Mouse (Mus musculus): Measurements from ENCODE around the gene Msgn1. TPM values are rescaled to one million over a fixed set of nuclear protein-coding genes. Genes with fewer than 3 reads are reported as not detected.

Msgn1 gene
- total RNA-seq (2014; rRNA removed; ENCODE audit: low replicate concordance) (not detected in 2 replicates), polyA plus RNA-seq (2015; fragmentation: Nextera tagmentation; extraction: Ambion mirVana) (not detected in 2 replicates)

DNA sequence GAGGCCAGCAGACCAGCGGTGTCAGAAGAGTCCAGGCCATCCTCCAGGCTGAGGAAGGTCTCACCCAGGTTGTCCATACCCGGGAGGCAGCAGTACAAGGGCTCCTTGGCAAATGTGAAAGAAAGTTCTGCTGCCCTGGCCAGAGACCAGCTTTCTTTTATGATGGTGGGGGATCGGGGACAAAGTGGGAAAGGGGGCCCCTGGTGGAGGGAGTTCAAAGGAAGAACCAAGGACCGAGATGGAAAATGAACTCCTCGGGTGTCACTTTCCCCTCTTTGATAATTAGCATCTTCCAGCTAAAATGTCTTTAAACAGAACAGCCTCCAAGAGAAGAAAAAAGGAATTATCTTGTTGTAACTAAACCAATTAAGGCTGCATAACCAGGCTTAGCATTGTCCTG is at the start of gene Msgn1:
TSS of gene Msgn1 (minus strand) at position 101 of the 400 bp plus-strand sequence.
- Histone ChIP-seq H3K4me3 (ENCODE audit: low read depth, low read length) (no peak within 1 kb of the TSS), H3K4me1 (ENCODE audit: control insufficient read depth, insufficient read depth) (no peaks in the 10 kb centered on the region; the same call in none of the 2 replicates), H3K4me2 (ENCODE audit: low read depth, low read length) (no peak within 1 kb of the TSS), H3K9me3 (replicated peaks; ENCODE audit: control insufficient read depth, low read length) (no peaks in the 10 kb centered on the region), H3K9ac (replicated peaks; ENCODE audit: low read depth, low read length) (no peak within 1 kb of the TSS), H3K27me3 (ENCODE audit: control insufficient read depth, insufficient read depth, low read length) (no peaks in the 10 kb centered on the region), H3K27ac (ENCODE audit: low read depth) (no peak within 1 kb of the TSS), H3K36me3 (replicated peaks; ENCODE audit: control insufficient read depth, insufficient read depth, low read length) (no peaks in the 10 kb centered on the region)
- ATAC-seq (ENCODE audit: insufficient read depth, low read depth) (no peak), DNase-seq (ENCODE audit: low spot score) (no peak)
- TF ChIP-seq EP300 (IDR thresholded peaks at IDR 0.05; ENCODE audit: low read depth), result no peak
- no peak for TF ChIP-seq CTCF (IDR thresholded peaks at IDR 0.05; ENCODE audit: low read depth)
- 52% methylated on average over 5 of the region's 5 CpGs for WGBS

DNA sequence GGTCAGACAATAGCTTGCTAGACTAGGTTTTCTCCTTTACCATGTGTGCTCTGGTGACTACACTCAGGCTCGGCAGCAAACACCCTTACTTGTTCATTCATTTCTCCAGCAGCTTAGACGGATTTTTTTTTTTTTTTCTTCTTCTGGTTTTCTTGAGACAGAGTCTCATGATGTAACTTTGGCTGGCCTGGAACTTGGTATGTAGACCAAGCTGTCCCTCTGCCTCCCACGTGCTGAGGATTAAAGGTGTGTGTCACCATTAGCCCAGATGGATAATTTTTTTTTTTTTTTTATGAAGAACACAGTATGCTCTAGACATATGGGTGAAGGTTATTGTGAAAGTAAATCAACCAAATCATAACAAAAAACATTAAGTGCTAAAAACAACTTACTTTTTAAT is 41.5 kb upstream of the Msgn1 start:
- 74% methylated on average over 3 of the region's 3 CpGs for WGBS
- H3K27ac ChIP-seq (ENCODE audit: low read depth), result no peak overlapping the region
- ATAC-seq (ENCODE audit: insufficient read depth, low read depth) (no peak), DNase-seq (ENCODE audit: low spot score) (no peak)
- H3K4me1 ChIP-seq (ENCODE audit: control insufficient read depth, insufficient read depth), result no peaks in the 10 kb centered on the region
- no peaks in the 10 kb centered on the region for H3K9me3 ChIP-seq (replicated peaks; ENCODE audit: control insufficient read depth, low read length)
- TF ChIP-seq CTCF (IDR thresholded peaks at IDR 0.05; ENCODE audit: low read depth), result no peak
- no peak for TF ChIP-seq EP300 (IDR thresholded peaks at IDR 0.05; ENCODE audit: low read depth)
- H3K4me3 ChIP-seq (ENCODE audit: low read depth, low read length), result no peak overlapping the region
- H3K9ac ChIP-seq (replicated peaks; ENCODE audit: low read depth, low read length), result no peak overlapping the region
- no peak overlapping the region for H3K4me2 ChIP-seq (ENCODE audit: low read depth, low read length)
- no peaks in the 10 kb centered on the region for H3K27me3 ChIP-seq (ENCODE audit: control insufficient read depth, insufficient read depth, low read length)
- H3K36me3 ChIP-seq (replicated peaks; ENCODE audit: control insufficient read depth, insufficient read depth, low read length), result peaks cover 22% of the 10 kb centered on the region; the same call in 1 of the 2 replicates

GRCm38 (mm10) chr12:11247460-11247859 is 38.7 kb upstream of the Msgn1 start:
- ATAC-seq (ENCODE audit: insufficient read depth, low read depth), result no peak
- Histone ChIP-seq H3K27ac (ENCODE audit: low read depth) (no peak overlapping the region), H3K27me3 (ENCODE audit: control insufficient read depth, insufficient read depth, low read length) (no peaks in the 10 kb centered on the region), H3K4me3 (ENCODE audit: low read depth, low read length) (no peak overlapping the region), H3K36me3 (replicated peaks; ENCODE audit: control insufficient read depth, insufficient read depth, low read length) (peaks cover 24% of the 10 kb centered on the region; the same call in 1 of the 2 replicates), H3K9ac (replicated peaks; ENCODE audit: low read depth, low read length) (no peak overlapping the region), H3K4me1 (ENCODE audit: control insufficient read depth, insufficient read depth) (no peaks in the 10 kb centered on the region), H3K4me2 (ENCODE audit: low read depth, low read length) (no peak overlapping the region), H3K9me3 (replicated peaks; ENCODE audit: control insufficient read depth, low read length) (no peaks in the 10 kb centered on the region)
- 95% methylated on average over 1 of the region's 1 CpGs for WGBS
- no peak for DNase-seq (ENCODE audit: low spot score)
- TF ChIP-seq EP300 (IDR thresholded peaks at IDR 0.05; ENCODE audit: low read depth), result no peak
- no peak for TF ChIP-seq CTCF (IDR thresholded peaks at IDR 0.05; ENCODE audit: low read depth)

GRCm38 (mm10) chr12:11235996-11236395 is 27.2 kb upstream of the Msgn1 start:
- no peaks in the 10 kb centered on the region for H3K9me3 ChIP-seq (replicated peaks; ENCODE audit: control insufficient read depth, low read length)
- H3K27me3 ChIP-seq (ENCODE audit: control insufficient read depth, insufficient read depth, low read length), result no peaks in the 10 kb centered on the region
- ATAC-seq (ENCODE audit: insufficient read depth, low read depth), result no peak
- no peaks in the 10 kb centered on the region for H3K36me3 ChIP-seq (replicated peaks; ENCODE audit: control insufficient read depth, insufficient read depth, low read length)
- 60% methylated on average over 2 of the region's 2 CpGs for WGBS
- TF ChIP-seq EP300 (IDR thresholded peaks at IDR 0.05; ENCODE audit: low read depth) (no peak), CTCF (IDR thresholded peaks at IDR 0.05; ENCODE audit: low read depth) (no peak)
- H3K4me1 ChIP-seq (ENCODE audit: control insufficient read depth, insufficient read depth), result no peaks in the 10 kb centered on the region
- H3K4me2 ChIP-seq (ENCODE audit: low read depth, low read length), result no peak overlapping the region
- no peak overlapping the region for H3K4me3 ChIP-seq (ENCODE audit: low read depth, low read length)
- H3K9ac ChIP-seq (replicated peaks; ENCODE audit: low read depth, low read length), result no peak overlapping the region
- no peak overlapping the region for H3K27ac ChIP-seq (ENCODE audit: low read depth)
- no peak for DNase-seq (ENCODE audit: low spot score)

GRCm38 (mm10) chr12:11230267-11230666 is 21.5 kb upstream of the Msgn1 start:
- H3K4me1 ChIP-seq (ENCODE audit: control insufficient read depth, insufficient read depth), result peaks cover 19% of the 10 kb centered on the region; the same call in 1 of the 2 replicates
- WGBS, result 42% methylated on average over 2 of the region's 2 CpGs
- H3K9me3 ChIP-seq (replicated peaks; ENCODE audit: control insufficient read depth, low read length), result no peaks in the 10 kb centered on the region
- no peak for DNase-seq (ENCODE audit: low spot score)
- TF ChIP-seq EP300 (IDR thresholded peaks at IDR 0.05; ENCODE audit: low read depth) (no peak), CTCF (IDR thresholded peaks at IDR 0.05; ENCODE audit: low read depth) (no peak)
- H3K27ac ChIP-seq (ENCODE audit: low read depth), result no peak overlapping the region
- no peak for ATAC-seq (ENCODE audit: insufficient read depth, low read depth)
- H3K27me3 ChIP-seq (ENCODE audit: control insufficient read depth, insufficient read depth, low read length), result no peaks in the 10 kb centered on the region
- H3K36me3 ChIP-seq (replicated peaks; ENCODE audit: control insufficient read depth, insufficient read depth, low read length), result no peaks in the 10 kb centered on the region
- no peak overlapping the region for H3K4me3 ChIP-seq (ENCODE audit: low read depth, low read length)
- no peak overlapping the region for H3K9ac ChIP-seq (replicated peaks; ENCODE audit: low read depth, low read length)
- no peak overlapping the region for H3K4me2 ChIP-seq (ENCODE audit: low read depth, low read length)
